Mouse (Mus musculus): ENCODE measurements at regions not wholly inside any gene's neighbourhood (a gene's known extent, or its start where the extent isn't known, plus 50 kb on each side); places are given as distances from the start of the nearest gene placed in this dataset.

- no peak for DNase-seq
These were observed 138.6 kb upstream of the Fndc3a start for GRCm38 (mm10) chr14:72848271-72848955.

- DNase-seq: no peak
These were observed 137.7 kb upstream of the Fndc3a start for GRCm38 (mm10) chr14:72847466-72847865.

GRCm38 (mm10) chr14:72845621-72846440, 136.0 kb upstream of the Fndc3a start:
- no peak for DNase-seq

- DNase-seq: no peak
These were observed 135.1 kb upstream of the Fndc3a start for GRCm38 (mm10) chr14:72844753-72845369.

GRCm38 (mm10) chr14:72841753-72842152, 131.9 kb upstream of the Fndc3a start:
- DNase-seq: no peak

GRCm38 (mm10) chr14:72835158-72835557, 125.4 kb upstream of the Fndc3a start:
- no peak for DNase-seq

- DNase-seq: no peak
These were observed 119.5 kb upstream of the Fndc3a start for GRCm38 (mm10) chr14:72829261-72829660.

- DNase-seq: no peak
These were observed 115.7 kb upstream of the Fndc3a start for GRCm38 (mm10) chr14:72825549-72825948.

- no peak for DNase-seq
These were observed 112.4 kb upstream of the Fndc3a start for GRCm38 (mm10) chr14:72822231-72822615.

GRCm38 (mm10) chr14:72821517-72822230, 111.9 kb upstream of the Fndc3a start:
- no peak for DNase-seq

GRCm38 (mm10) chr14:72819037-72819436, 109.2 kb upstream of the Fndc3a start:
- no peak for DNase-seq

GRCm38 (mm10) chr14:72817764-72818163, 108.0 kb upstream of the Fndc3a start:
- DNase-seq: no peak

GRCm38 (mm10) chr14:72816847-72817246, 107.0 kb upstream of the Fndc3a start:
- DNase-seq: no peak

GRCm38 (mm10) chr14:72809138-72809537, 99.3 kb upstream of the Fndc3a start:
- no peak for DNase-seq

- no peak for DNase-seq
These were observed 98.1 kb upstream of the Fndc3a start for GRCm38 (mm10) chr14:72807947-72808346.

GRCm38 (mm10) chr14:72807286-72807685, 97.5 kb upstream of the Fndc3a start:
- DNase-seq: no peak

- no peak for DNase-seq
These were observed 96.8 kb upstream of the Fndc3a start for GRCm38 (mm10) chr14:72806598-72806997.

- DNase-seq: no peak
These were observed 93.8 kb upstream of the Fndc3a start for GRCm38 (mm10) chr14:72803579-72803978.

GRCm38 (mm10) chr14:72790654-72791053, 80.9 kb upstream of the Fndc3a start:
- no peak for DNase-seq

GRCm38 (mm10) chr14:72786929-72787328, 77.1 kb upstream of the Fndc3a start:
- no peak for DNase-seq

GRCm38 (mm10) chr14:72783248-72783647, 73.4 kb upstream of the Fndc3a start:
- DNase-seq: peak; percentile 27

- DNase-seq: no peak
These were observed 69.6 kb upstream of the Fndc3a start for GRCm38 (mm10) chr14:72779446-72779845.

- no peak for DNase-seq
These were observed 69.0 kb upstream of the Fndc3a start for GRCm38 (mm10) chr14:72778756-72779155.
